Mouse (Mus musculus): ENCODE data around the gene Arnt.
"Not testable (repeated sequence)": the region's sequence is repeated elsewhere in the genome, so short reads cannot be mapped to it uniquely, and the experiment has no call there.

The Arnt gene

GRCm38 (mm10) chr3:95434136-95434982, at the start of gene Arnt:
TSS of gene Arnt (plus strand) at chr3:95434388.
- peak; percentile 86 for DNase-seq (ENCODE audit: low read depth, low spot score)

GRCm38 (mm10) chr3:95385401-95386075, 48.6 kb upstream of the Arnt start:
- DNase-seq (ENCODE audit: low read depth, low spot score) = no peak

- DNase-seq (ENCODE audit: low read depth, low spot score) = no peak
Measured at GRCm38 (mm10) chr3:95394385-95394784, 39.8 kb upstream of the Arnt start.

- DNase-seq (ENCODE audit: low read depth, low spot score) = no peak
Measured at GRCm38 (mm10) chr3:95402741-95403140, 31.4 kb upstream of the Arnt start, which contains the start of gene 4930558C23Rik. TSS of gene 4930558C23Rik (minus strand) at chr3:95402841.

GRCm38 (mm10) chr3:95407728-95408127, 26.5 kb upstream of the Arnt start:
- DNase-seq (ENCODE audit: low read depth, low spot score) = no peak

GRCm38 (mm10) chr3:95408852-95409251, 25.3 kb upstream of the Arnt start:
- no peak for DNase-seq (ENCODE audit: low read depth, low spot score)

- DNase-seq (ENCODE audit: low read depth, low spot score) = no peak
Measured at GRCm38 (mm10) chr3:95412268-95412667, 21.9 kb upstream of the Arnt start.

GRCm38 (mm10) chr3:95417866-95418265, 16.3 kb upstream of the Arnt start:
- DNase-seq (ENCODE audit: low read depth, low spot score) = no peak

- not testable (repeated sequence) for DNase-seq (ENCODE audit: low read depth, low spot score)
Measured at GRCm38 (mm10) chr3:95426476-95426875, 7.7 kb upstream of the Arnt start.

- not testable (repeated sequence) for DNase-seq (ENCODE audit: low read depth, low spot score)
Measured at GRCm38 (mm10) chr3:95427117-95427890, 6.9 kb upstream of the Arnt start.

GRCm38 (mm10) chr3:95427891-95428238, 6.3 kb upstream of the Arnt start:
- DNase-seq (ENCODE audit: low read depth, low spot score) = not testable (repeated sequence)

GRCm38 (mm10) chr3:95428423-95428822, 5.8 kb upstream of the Arnt start:
- not testable (repeated sequence) for DNase-seq (ENCODE audit: low read depth, low spot score)

- no peak for DNase-seq (ENCODE audit: low read depth, low spot score)
Measured at GRCm38 (mm10) chr3:95433301-95433915, 780 bp upstream of the Arnt start.

- no peak for DNase-seq (ENCODE audit: low read depth, low spot score)
Measured at GRCm38 (mm10) chr3:95434983-95435370, 789 bp downstream of the Arnt start.

- DNase-seq (ENCODE audit: low read depth, low spot score) = no peak
Measured at GRCm38 (mm10) chr3:95435561-95435960, 1.4 kb downstream of the Arnt start.

GRCm38 (mm10) chr3:95438636-95439035, 4.4 kb downstream of the Arnt start:
- not testable (repeated sequence) for DNase-seq (ENCODE audit: low read depth, low spot score)

GRCm38 (mm10) chr3:95439670-95440069, 5.5 kb downstream of the Arnt start:
- no peak for DNase-seq (ENCODE audit: low read depth, low spot score)

- DNase-seq (ENCODE audit: low read depth, low spot score) = no peak
Measured at GRCm38 (mm10) chr3:95442406-95443117, 8.4 kb downstream of the Arnt start.

GRCm38 (mm10) chr3:95445311-95445710, 11.1 kb downstream of the Arnt start:
- no peak for DNase-seq (ENCODE audit: low read depth, low spot score)

GRCm38 (mm10) chr3:95450408-95450807, 16.2 kb downstream of the Arnt start:
- DNase-seq (ENCODE audit: low read depth, low spot score) = peak; percentile 26

GRCm38 (mm10) chr3:95450915-95451314, 16.7 kb downstream of the Arnt start:
- no peak for DNase-seq (ENCODE audit: low read depth, low spot score)

Measured in brain, embryonic 18.5 days (tissue).